Mouse (Mus musculus) midbrain, embryonic 14.5 days (tissue): ENCODE results near the gene Cav2. TPM values are rescaled to one million over a fixed set of nuclear protein-coding genes. Genes with fewer than 3 reads are reported as not detected.

Source experiments
- ATAC-seq: fragments of 200-750 bp; cut with Nextera tagmentation; 2 replicates; pipeline ENCODE4 v1.8.0; 2017; ENCODE audit warnings: moderate number of reproducible peaks, moderate library complexity; ENCODE audit not compliant: low FRiP score, low TSS enrichment
- DNase-seq: peaks from one replicate; pipeline ENCODE4 v3.0.0-alpha.2; 2015
- H3K27ac ChIP-seq: fragments of 300-500 bp; sonication (generic); replicated peaks from 2 replicates; pipeline ENCODE4 v1.5.1; 2014; ENCODE audit warnings: mild to moderate bottlenecking, low read depth, low read length, moderate library complexity
- H3K27me3 ChIP-seq: fragments of 300-500 bp; sonication (generic); 2 replicates; pipeline ENCODE4 v1.6.1; 2014; ENCODE audit warnings: low read length, control low read depth, mixed read lengths; ENCODE audit not compliant: control insufficient read depth, insufficient read depth
- H3K36me3 ChIP-seq: fragments of 300-500 bp; sonication (generic); 2 replicates; pipeline ENCODE4 v1.6.1; 2014; ENCODE audit warnings: low read length, control low read depth; ENCODE audit not compliant: control insufficient read depth, insufficient read depth
- H3K4me1 ChIP-seq: fragments of 300-500 bp; sonication (generic); 2 replicates; pipeline ENCODE4 v1.6.1; 2014; ENCODE audit warnings: mild to moderate bottlenecking, antibody characterized with exemption, low read length, control low read depth; ENCODE audit not compliant: control insufficient read depth, insufficient read depth
- H3K4me2 ChIP-seq: fragments of 300-500 bp; sonication (generic); 2 replicates; pipeline ENCODE4 v1.6.1; 2014; ENCODE audit warnings: mild to moderate bottlenecking, low read length, moderate library complexity
- H3K4me3 ChIP-seq: fragments of 300-500 bp; sonication (generic); replicated peaks from 2 replicates; pipeline ENCODE4 v1.5.1; 2014; ENCODE audit warnings: low read depth, low read length
- H3K9ac ChIP-seq: fragments of 300-500 bp; sonication (generic); replicated peaks from 2 replicates; pipeline ENCODE4 v1.6.1; 2014; ENCODE audit warnings: mild to moderate bottlenecking, low read length, moderate library complexity
- H3K9me3 ChIP-seq: fragments of 300-500 bp; sonication (generic); 2 replicates; pipeline ENCODE4 v1.6.1; 2016; ENCODE audit warnings: low read length, control low read depth, mixed read lengths; ENCODE audit not compliant: control insufficient read depth
- WGBS: fragments of 180-500 bp; shearing (Covaris S2); extraction: QIAGEN DNeasy Blood & Tissue Kit; methylation state at CpG from one replicate; pipeline ENCODE4 v1.1.7; 2014; 5-methylcytosine and 5-hydroxymethylcytosine counted together
- polyA plus RNA-seq: library from polyadenylated mRNA; unstranded; fragments of >200 nt; fragmentation: Nextera tagmentation; extraction: Ambion mirVana; gene quantifications from 2 replicates; pipeline ENCODE4 v1.2.1, GENCODE M21; 2014

The Cav2 gene
- polyA plus RNA-seq, 1 experiment from 2014 or later, result 10.2 TPM

DNA sequence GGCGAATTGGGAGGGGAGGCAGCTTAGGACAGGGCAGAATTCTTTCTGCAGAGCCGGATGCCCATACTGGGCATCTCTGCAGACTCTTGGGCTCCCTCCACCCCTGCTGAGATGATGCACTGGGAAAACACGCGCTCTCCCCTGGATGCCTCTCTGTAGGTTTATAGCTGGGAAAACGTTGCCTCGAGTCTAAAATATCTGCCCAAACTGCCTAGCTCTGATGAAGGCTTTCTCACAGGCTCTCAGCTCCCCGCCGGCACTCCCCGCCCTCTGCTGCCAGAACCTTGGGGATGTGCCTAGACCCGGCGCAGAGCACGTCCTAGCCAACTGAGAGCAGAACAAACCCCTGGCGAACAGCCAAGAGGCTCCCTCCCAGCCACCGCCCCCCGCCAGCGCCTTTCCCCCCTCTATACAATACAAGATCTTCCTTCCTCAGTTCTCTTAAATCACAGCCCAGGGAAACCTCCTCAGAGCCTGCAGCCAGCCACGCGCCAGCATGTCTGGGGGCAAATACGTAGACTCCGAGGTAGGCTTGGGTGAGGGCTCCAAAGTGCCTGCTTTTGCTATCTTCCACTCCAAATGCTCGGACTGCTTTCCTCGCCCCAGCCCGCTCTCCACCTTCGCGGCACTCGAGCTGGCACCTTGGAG is 25.1 kb downstream of the Cav2 start, which contains the start of gene Cav1:
Gene Cav1 (plus strand): TSS at position 382 of the 648 bp plus-strand sequence.
- Histone ChIP-seq H3K4me1 (peaks cover 15% of the 10 kb centered on the region), H3K27me3 (peaks cover 21% of the 10 kb centered on the region; the same call in 1 of the 2 replicates), H3K9me3 (no peaks in the 10 kb centered on the region), H3K4me2 (peak within 1 kb of the TSS; percentile 87), H3K4me3 (peak within 1 kb of the TSS; percentile 43), H3K27ac (no peak within 1 kb of the TSS), H3K36me3 (no peaks in the 10 kb centered on the region), H3K9ac (peak within 1 kb of the TSS; percentile 47)
- DNase-seq (peak; percentile 78), ATAC-seq (peak; percentile 74)
- under 1% methylated on average over 26 of the region's 26 CpGs for WGBS

DNA sequence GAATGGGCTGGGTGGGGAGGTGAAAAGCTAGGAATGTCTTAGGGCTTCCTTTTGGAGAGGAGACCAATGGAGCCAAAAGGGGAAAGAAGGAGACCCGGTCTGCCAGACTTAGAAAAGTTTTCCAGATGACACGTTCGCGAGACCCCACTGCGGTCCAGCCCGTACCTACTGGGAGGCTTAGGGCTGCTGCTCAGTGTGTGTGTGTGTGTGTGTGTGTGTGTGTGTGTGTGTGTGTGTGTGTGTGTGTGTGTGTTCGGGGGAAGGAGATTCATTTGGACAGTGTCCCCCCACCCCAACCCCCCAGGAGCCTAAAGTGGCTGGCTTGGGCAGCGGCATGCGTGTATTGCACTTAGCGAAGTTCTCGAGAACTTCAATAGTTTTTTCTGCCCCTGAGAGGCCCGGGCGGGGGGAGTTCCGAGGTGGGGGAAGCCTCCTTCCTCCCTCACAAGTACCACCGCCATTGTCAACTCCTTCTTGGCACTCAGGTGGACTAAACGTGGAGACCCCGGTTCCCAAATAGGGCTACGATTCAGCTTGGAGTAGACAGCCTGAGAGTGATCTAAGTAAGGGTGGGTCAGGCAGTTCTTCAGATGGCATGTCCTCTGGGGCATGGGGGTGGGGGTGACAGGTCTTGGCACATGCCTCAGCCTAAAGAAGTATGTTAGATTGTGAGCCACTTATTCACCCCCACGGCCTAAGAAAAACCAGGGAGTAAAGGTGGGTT is 25.8 kb downstream of the Cav2 start:
- DNase-seq (peak; percentile 30), ATAC-seq (peak; percentile 25; the same call in 1 of the 2 replicates)
- Histone ChIP-seq H3K4me1 (peaks cover 15% of the 10 kb centered on the region), H3K27me3 (peaks cover 21% of the 10 kb centered on the region; the same call in 1 of the 2 replicates), H3K4me2 (peak overlapping the region; percentile 87), H3K36me3 (no peaks in the 10 kb centered on the region), H3K9ac (peak overlapping the region; percentile 47; the same call in 1 of the 2 replicates), H3K27ac (no peak overlapping the region), H3K9me3 (no peaks in the 10 kb centered on the region), H3K4me3 (peak overlapping the region; percentile 43)
- 2% methylated on average over 19 of the region's 19 CpGs for WGBS

DNA sequence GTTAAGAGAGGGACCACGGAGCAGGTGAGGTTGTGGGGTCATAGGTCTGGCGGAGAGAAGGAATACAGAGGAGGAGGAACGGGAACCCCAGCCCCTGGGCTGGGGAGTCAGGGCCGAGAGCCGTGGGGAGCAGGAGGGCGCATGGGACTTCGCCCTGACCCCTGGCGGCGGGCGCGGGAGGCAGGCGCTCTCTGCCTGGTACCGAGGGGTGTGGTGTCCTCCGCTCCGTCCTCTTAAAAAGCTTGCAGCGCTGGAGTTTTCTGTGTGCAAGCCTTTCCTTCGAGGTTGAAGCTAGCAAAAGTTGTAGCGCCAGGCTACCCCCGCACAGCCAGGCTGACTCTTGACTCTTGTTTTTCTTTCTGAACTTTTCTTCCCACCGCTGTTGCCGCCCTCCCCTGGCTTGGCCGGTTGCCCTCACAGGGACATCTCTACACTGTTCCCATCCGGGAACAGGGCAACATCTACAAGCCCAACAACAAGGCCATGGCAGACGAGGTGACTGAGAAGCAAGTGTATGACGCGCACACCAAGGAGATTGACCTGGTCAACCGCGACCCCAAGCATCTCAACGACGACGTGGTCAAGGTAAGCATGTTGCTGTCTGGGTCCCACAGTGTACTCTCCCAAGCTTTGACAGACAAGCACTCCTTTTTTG is 26.6 kb downstream of the Cav2 start:
- H3K4me2 ChIP-seq, result peak overlapping the region; percentile 87
- H3K27me3 ChIP-seq, result peaks cover 21% of the 10 kb centered on the region; the same call in 1 of the 2 replicates
- peaks cover 15% of the 10 kb centered on the region for H3K4me1 ChIP-seq
- H3K27ac ChIP-seq, result no peak overlapping the region
- DNase-seq (peak; percentile 66), ATAC-seq (peak; percentile 81)
- no peaks in the 10 kb centered on the region for H3K36me3 ChIP-seq
- H3K4me3 ChIP-seq, result peak overlapping the region; percentile 43
- WGBS, result under 1% methylated on average over 31 of the region's 31 CpGs
- H3K9me3 ChIP-seq, result no peaks in the 10 kb centered on the region
- H3K9ac ChIP-seq, result no peak overlapping the region; the same call in 1 of the 2 replicates

DNA sequence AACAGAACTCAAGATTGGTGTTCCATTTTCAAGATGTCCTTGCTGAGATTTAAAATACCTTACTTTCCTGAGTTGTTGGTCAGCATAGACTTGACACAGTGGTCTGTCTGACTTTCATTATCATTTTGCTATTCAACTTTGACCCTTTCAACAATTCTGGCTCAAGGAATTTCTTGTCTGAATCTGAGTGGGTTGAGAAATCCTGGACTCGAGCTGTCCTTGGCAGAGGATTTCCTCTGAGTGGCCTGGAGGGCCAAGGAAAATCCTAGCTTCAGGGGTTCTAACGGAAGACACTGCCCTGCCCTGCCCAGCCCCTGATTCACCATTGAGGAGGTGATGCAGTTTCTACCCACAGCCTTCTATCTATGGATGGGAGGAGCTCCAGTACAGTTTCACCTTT is 27.7 kb downstream of the Cav2 start:
- Histone ChIP-seq H3K9ac (no peak overlapping the region), H3K36me3 (no peaks in the 10 kb centered on the region), H3K4me3 (no peak overlapping the region), H3K27ac (no peak overlapping the region), H3K4me1 (peaks cover 15% of the 10 kb centered on the region), H3K4me2 (no peak overlapping the region), H3K9me3 (no peaks in the 10 kb centered on the region), H3K27me3 (peaks cover 21% of the 10 kb centered on the region; the same call in 1 of the 2 replicates)
- DNase-seq (no peak), ATAC-seq (no peak)
- WGBS, result 38% methylated on average over 2 of the region's 2 CpGs

DNA sequence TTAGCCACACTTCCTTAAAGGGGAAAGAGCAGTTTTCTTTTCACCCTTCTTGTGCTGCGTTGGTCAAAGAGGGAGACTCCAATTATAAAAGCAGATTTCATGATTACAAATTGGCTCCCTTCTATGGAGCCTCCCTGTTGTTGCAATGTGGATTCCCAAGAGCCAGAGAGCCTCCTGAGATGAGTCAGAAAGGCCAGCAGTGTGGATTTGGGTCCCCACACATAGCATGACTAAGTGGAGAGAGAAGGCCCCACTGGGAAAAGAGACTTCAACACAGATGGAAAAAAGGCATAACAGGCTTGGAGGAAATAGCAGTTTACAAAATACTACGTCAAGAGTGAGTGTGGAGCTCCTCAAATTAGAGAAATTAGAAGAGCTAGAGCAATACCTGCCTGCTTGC is 28.3 kb downstream of the Cav2 start:
- Histone ChIP-seq H3K9ac (no peak overlapping the region), H3K4me2 (no peak overlapping the region), H3K27ac (no peak overlapping the region), H3K9me3 (no peaks in the 10 kb centered on the region), H3K4me1 (peaks cover 15% of the 10 kb centered on the region), H3K36me3 (no peaks in the 10 kb centered on the region), H3K4me3 (no peak overlapping the region), H3K27me3 (peaks cover 21% of the 10 kb centered on the region; the same call in 1 of the 2 replicates)
- no peak for DNase-seq
- 90% methylated on average over 2 of the region's 2 CpGs for WGBS
- ATAC-seq, result no peak

DNA sequence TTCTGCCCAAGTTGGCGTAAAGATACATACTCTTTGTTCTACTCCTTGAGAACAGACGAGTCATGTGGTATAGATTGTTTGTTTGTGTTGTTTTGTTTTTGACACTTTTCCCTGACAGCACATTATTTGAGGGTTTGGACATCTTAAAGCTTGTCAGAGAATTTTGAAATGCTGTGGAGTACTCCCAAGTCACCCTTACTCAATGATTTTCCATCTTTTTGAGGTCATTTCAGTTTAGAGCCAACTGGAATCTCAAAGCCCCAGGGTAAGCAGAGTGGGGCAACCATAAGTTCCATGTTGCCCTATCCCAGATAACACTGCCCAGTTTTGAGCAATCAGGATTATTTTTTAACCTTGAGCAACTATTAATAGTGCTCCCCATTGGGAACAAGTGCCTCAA is 33.3 kb downstream of the Cav2 start:
- Histone ChIP-seq H3K4me3 (no peak overlapping the region), H3K36me3 (no peaks in the 10 kb centered on the region), H3K27me3 (no peaks in the 10 kb centered on the region), H3K9me3 (no peaks in the 10 kb centered on the region), H3K9ac (no peak overlapping the region), H3K4me2 (no peak overlapping the region), H3K27ac (no peak overlapping the region), H3K4me1 (no peaks in the 10 kb centered on the region)
- WGBS, result 92% methylated on average over 2 of the region's 2 CpGs
- DNase-seq (no peak), ATAC-seq (no peak)

DNA sequence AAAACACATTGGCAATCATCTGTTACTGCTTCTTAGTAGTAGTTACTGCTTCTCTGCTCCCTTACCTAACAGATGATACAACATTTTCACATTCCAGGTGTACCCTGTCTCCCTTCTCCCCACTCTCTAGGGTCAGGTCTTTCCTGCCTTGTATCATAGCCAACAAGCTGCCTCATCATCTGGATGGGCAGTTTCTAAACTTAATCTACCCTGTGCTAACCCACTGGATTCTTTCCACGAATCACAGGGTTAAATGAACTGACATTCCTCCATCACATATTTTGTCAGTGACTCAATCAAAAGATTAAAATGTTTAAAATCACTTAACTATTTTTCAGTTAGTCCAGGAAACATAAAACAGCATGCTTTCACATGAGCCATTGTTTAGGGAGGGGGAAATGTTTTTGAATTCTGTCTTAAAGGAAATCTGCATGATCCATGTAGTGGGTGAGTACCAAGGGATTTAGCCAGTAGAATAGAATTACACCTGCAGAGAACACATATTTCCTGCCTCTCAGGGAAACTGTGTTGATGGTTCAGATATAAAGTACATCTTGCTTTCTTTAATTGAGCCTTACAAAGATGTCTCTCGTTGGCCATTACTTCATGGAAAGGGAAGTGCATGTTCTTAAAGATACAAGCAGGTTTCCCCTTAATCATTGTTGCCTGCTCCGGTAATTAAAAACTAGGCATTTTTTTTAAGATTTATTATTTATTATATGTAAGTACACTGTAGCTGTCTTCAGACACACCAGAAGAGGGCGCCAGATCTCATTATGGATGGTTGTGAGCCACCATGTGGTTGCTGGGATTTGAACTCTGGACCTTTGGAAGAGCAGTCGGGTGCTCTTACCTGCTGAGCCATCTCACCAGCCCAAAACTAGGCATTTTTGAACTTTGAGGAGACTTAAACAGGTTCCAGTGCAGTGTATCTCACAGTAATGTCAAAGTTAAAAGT is 34.0 kb downstream of the Cav2 start:
- H3K27me3 ChIP-seq, result no peaks in the 10 kb centered on the region
- no peaks in the 10 kb centered on the region for H3K36me3 ChIP-seq
- H3K27ac ChIP-seq, result no peak overlapping the region
- no peak for DNase-seq
- WGBS, result 85% methylated on average over 5 of the region's 5 CpGs
- H3K9me3 ChIP-seq, result no peaks in the 10 kb centered on the region
- no peak overlapping the region for H3K9ac ChIP-seq
- no peaks in the 10 kb centered on the region for H3K4me1 ChIP-seq
- H3K4me3 ChIP-seq, result no peak overlapping the region
- H3K4me2 ChIP-seq, result no peak overlapping the region
- no peak for ATAC-seq
